Mouse (Mus musculus): ENCODE measurements around the gene Shroom4. TPM values are rescaled to one million over a fixed set of nuclear protein-coding genes. Genes with fewer than 3 reads are reported as not detected.

The Shroom4 gene
- not detected for total RNA-seq (2023)

GRCm38 (mm10) chrX:6399626-6400397, at the start of gene Shroom4:
Shroom4 (plus strand) TSS chrX:6399854.

Other genes with a start within 250 kb of the Shroom4 start
- not detected for gene Nudt10, start 226.8 kb upstream of the Shroom4 start, total RNA-seq (2023)
- gene Bmp15, start 79.1 kb upstream of the Shroom4 start, total RNA-seq (2023) = not detected